In genomic region chr8:106871931-106872371, GRCm38 (mm10) we compare ENCODE assay signal across 8 mouse cellular contexts. TPM values are rescaled to one million over a fixed set of nuclear protein-coding genes. Genes with fewer than 3 reads are reported as not detected.
DNase-seq lines count a peak whose midpoint lies in the region; ATAC-seq and TF ChIP-seq lines count a peak whose summit lies in the region.

No protein-coding gene starts in this region.

- H3K9ac ChIP-seq in embryonic facial prominence, embryonic 12.5 days: peak overlapping the region; percentile 33
- peak overlapping the region; percentile 29; the same call in 1 of the 2 replicates for H3K9ac ChIP-seq in lung, embryonic 14.5 days
- peak overlapping the region; percentile 70 for H3K9ac ChIP-seq in neural tube, embryonic 15.5 days (replicated peaks)

- peaks cover 30% of the 10 kb centered on the region for H3K4me1 ChIP-seq in embryonic facial prominence, embryonic 12.5 days
- H3K4me1 ChIP-seq in heart, embryonic 10.5 days: peaks cover 40% of the 10 kb centered on the region
- peaks cover 7% of the 10 kb centered on the region for H3K4me1 ChIP-seq in kidney, adult 2 months (ENCODE audit: control insufficient read depth, insufficient read depth, low read length)
- H3K4me1 ChIP-seq in lung, embryonic 14.5 days (ENCODE audit: insufficient read depth): peaks cover 13% of the 10 kb centered on the region
- H3K4me1 ChIP-seq in neural tube, embryonic 15.5 days: peaks cover 36% of the 10 kb centered on the region

- under 1% methylated on average over 22 of the region's 22 CpGs for WGBS in embryonic facial prominence, embryonic 12.5 days
- WGBS in heart, embryonic 10.5 days: 0% methylated on average over 22 of the region's 22 CpGs
- WGBS in kidney, adult 2 months: under 1% methylated on average over 22 of the region's 22 CpGs
- 1% methylated on average over 22 of the region's 22 CpGs for WGBS in lung, embryonic 14.5 days
- under 1% methylated on average over 22 of the region's 22 CpGs for WGBS in neural tube, embryonic 15.5 days

- no peak; the same call in 1 of the 2 replicates for TF ChIP-seq CTCF in kidney, adult 2 months (conservative IDR thresholded peaks at IDR 0.05; ENCODE audit: insufficient read depth, insufficient read length, low read depth, low read length)
- TF ChIP-seq CTCF in lung, embryonic 14.5 days (IDR thresholded peaks at IDR 0.05; ENCODE audit: low read depth): peak; percentile 48

- H3K4me3 ChIP-seq in embryonic facial prominence, embryonic 12.5 days: peak overlapping the region; percentile 58
- peak overlapping the region; percentile 73 for H3K4me3 ChIP-seq in heart, embryonic 10.5 days
- peak overlapping the region; percentile 20 for H3K4me3 ChIP-seq in kidney, adult 2 months (ENCODE audit: insufficient read depth, low read depth, low read length)
- peak overlapping the region; percentile 55 for H3K4me3 ChIP-seq in lung, embryonic 14.5 days (ENCODE audit: low read depth, low read length)
- H3K4me3 ChIP-seq in neural tube, embryonic 15.5 days (replicated peaks): peak overlapping the region; percentile 63

- no peaks in the 10 kb centered on the region for H3K9me3 ChIP-seq in embryonic facial prominence, embryonic 12.5 days
- no peaks in the 10 kb centered on the region for H3K9me3 ChIP-seq in heart, embryonic 10.5 days
- no peaks in the 10 kb centered on the region for H3K9me3 ChIP-seq in lung, embryonic 14.5 days (ENCODE audit: low read depth, low read length)
- no peaks in the 10 kb centered on the region for H3K9me3 ChIP-seq in neural tube, embryonic 15.5 days (replicated peaks)

- H3K36me3 ChIP-seq in embryonic facial prominence, embryonic 12.5 days: peaks cover 23% of the 10 kb centered on the region
- peaks cover 17% of the 10 kb centered on the region for H3K36me3 ChIP-seq in heart, embryonic 10.5 days
- H3K36me3 ChIP-seq in kidney, adult 2 months (ENCODE audit: control insufficient read depth, insufficient read depth, low read length): no peaks in the 10 kb centered on the region
- peaks cover 6% of the 10 kb centered on the region for H3K36me3 ChIP-seq in lung, embryonic 14.5 days (ENCODE audit: insufficient read depth)
- H3K36me3 ChIP-seq in neural tube, embryonic 15.5 days: peaks cover 2% of the 10 kb centered on the region; the same call in 1 of the 2 replicates

- no peak for TF ChIP-seq POLR2A in kidney, adult 2 months (IDR thresholded peaks at IDR 0.05; ENCODE audit: low read depth, low read length)

- H3K27me3 ChIP-seq in embryonic facial prominence, embryonic 12.5 days: peaks cover 50% of the 10 kb centered on the region
- peaks cover 72% of the 10 kb centered on the region for H3K27me3 ChIP-seq in heart, embryonic 10.5 days (ENCODE audit: insufficient read depth, poor library complexity, severe bottlenecking)
- H3K27me3 ChIP-seq in kidney, adult 2 months (replicated peaks; ENCODE audit: control insufficient read depth, insufficient read depth, low read length): no peaks in the 10 kb centered on the region
- H3K27me3 ChIP-seq in lung, embryonic 14.5 days (ENCODE audit: insufficient read depth, low read length): peaks cover 39% of the 10 kb centered on the region
- H3K27me3 ChIP-seq in neural tube, embryonic 15.5 days (replicated peaks): peaks cover 20% of the 10 kb centered on the region

- DNase-seq in layer of hippocampus, postnatal 25 days (ENCODE audit: extremely low spot score in 1 of 2, low spot score in 1 of 2): peak; percentile 25 to 34
- no peak for DNase-seq in layer of hippocampus, adult 9-10 months (ENCODE audit: low spot score)
- no peak for DNase-seq in heart, embryonic 10.5 days (ENCODE audit: low spot score)
- peak; percentile 78 for DNase-seq in kidney, adult 2 months
- DNase-seq in lung, embryonic 14.5 days: peak; percentile 65
- DNase-seq in thymus, postnatal 36 days: no peak

- peak; percentile 57; the same call in 1 of the 2 replicates for ATAC-seq in embryonic facial prominence, embryonic 12.5 days (ENCODE audit: insufficient number of reproducible peaks, insufficient read depth, low FRiP score, low TSS enrichment)
- peak; percentile 54; the same call in 1 of the 2 replicates for ATAC-seq in lung, embryonic 14.5 days (ENCODE audit: insufficient read depth)
- peak; percentile 77 for ATAC-seq in neural tube, embryonic 15.5 days (ENCODE audit: low FRiP score)

- H3K4me2 ChIP-seq in embryonic facial prominence, embryonic 12.5 days (replicated peaks): peak overlapping the region; percentile 99
- H3K4me2 ChIP-seq in lung, embryonic 14.5 days: peak overlapping the region; percentile 99
- H3K4me2 ChIP-seq in neural tube, embryonic 15.5 days: peak overlapping the region; percentile 87

- 0 out of 2 replicates have a peak overlapping the region, but pooled peaks have one; percentile 25 for H3K27ac ChIP-seq in embryonic facial prominence, embryonic 12.5 days
- H3K27ac ChIP-seq in heart, embryonic 10.5 days: peak overlapping the region; percentile 6; the same call in 1 of the 2 replicates
- no peak overlapping the region for H3K27ac ChIP-seq in kidney, adult 2 months (ENCODE audit: insufficient read depth, low read depth, low read length)
- H3K27ac ChIP-seq in lung, embryonic 14.5 days (ENCODE audit: low read depth): no peak overlapping the region
- peak overlapping the region; percentile 76 for H3K27ac ChIP-seq in neural tube, embryonic 15.5 days (replicated peaks)

RNA-seq across cellular contexts. Expression of gene Has3, which starts 1.9 kb away (rescaled TPM):
- 1 to 10 TPM; 2.8 to 4.5 TPM for total RNA-seq in layer of hippocampus, postnatal 25 days (2021)
- polyA plus RNA-seq in embryonic facial prominence, embryonic 12.5 days (2016; fragmentation: Nextera tagmentation; extraction: Ambion mirVana): 0.22 and 0.54 TPM in 2 replicates
- 0.25 TPM in 1 of 2 replicates, not detected in the other for polyA plus RNA-seq in heart, embryonic 10.5 days (2016; fragmentation: Nextera tagmentation; extraction: Ambion mirVana)
- polyA plus RNA-seq in kidney, adult 2 months (2012; rRNA removed): 0.72 and 0.98 TPM in 2 replicates
- polyA plus RNA-seq in lung, embryonic 14.5 days (2014; fragmentation: Nextera tagmentation; extraction: Ambion mirVana): 0.28 and 0.39 TPM in 2 replicates
- polyA plus RNA-seq in neural tube, embryonic 15.5 days (2015; fragmentation: Nextera tagmentation; extraction: Ambion mirVana): 1.6 and 2.2 TPM in 2 replicates

RNA-seq across cellular contexts. Expression of gene Utp4, which starts 21.5 kb away (rescaled TPM):
- 10 to 100 TPM; 37.6 to 42.8 TPM for total RNA-seq in layer of hippocampus, postnatal 25 days (2021)
- 71.2 and 72.0 TPM in 2 replicates for polyA plus RNA-seq in embryonic facial prominence, embryonic 12.5 days (2016; fragmentation: Nextera tagmentation; extraction: Ambion mirVana)
- 61.5 and 79.9 TPM in 2 replicates for polyA plus RNA-seq in heart, embryonic 10.5 days (2016; fragmentation: Nextera tagmentation; extraction: Ambion mirVana)
- polyA plus RNA-seq in kidney, adult 2 months (2012; rRNA removed): 24.1 and 24.5 TPM in 2 replicates
- 79.2 and 80.4 TPM in 2 replicates for polyA plus RNA-seq in lung, embryonic 14.5 days (2014; fragmentation: Nextera tagmentation; extraction: Ambion mirVana)
- 41.7 and 49.8 TPM in 2 replicates for polyA plus RNA-seq in neural tube, embryonic 15.5 days (2015; fragmentation: Nextera tagmentation; extraction: Ambion mirVana)

Comparison
In these comparisons a context has a peak if more than half of its experiments do, and no peak if none do; other contexts are left out.
1. DNase-seq: peak in layer of hippocampus, postnatal 25 days (2 of 2), kidney, adult 2 months (single experiment) and lung, embryonic 14.5 days (single experiment); none in layer of hippocampus, adult 9-10 months (single experiment), heart, embryonic 10.5 days (single experiment) and thymus, postnatal 36 days (0 of 2).
2. H3K27ac ChIP-seq: peak in embryonic facial prominence, embryonic 12.5 days (single experiment), heart, embryonic 10.5 days (single experiment) and neural tube, embryonic 15.5 days (single experiment); none in kidney, adult 2 months (single experiment) and lung, embryonic 14.5 days (single experiment).
3. H3K4me3 ChIP-seq: peak in every context shown above with its lines; median percentile 73 in heart, embryonic 10.5 days; 63 in neural tube, embryonic 15.5 days; 58 in embryonic facial prominence, embryonic 12.5 days; 55 in lung, embryonic 14.5 days; 20 in kidney, adult 2 months.
4. Peak in every context shown above with its lines, with median percentiles within 50 percentile points of each other: ATAC-seq, H3K4me2 ChIP-seq and H3K9ac ChIP-seq.